Mouse (Mus musculus): ENCODE results near the gene Enox1.
"Not testable (repeated sequence)": the region's sequence is repeated elsewhere in the genome, so short reads cannot be mapped to it uniquely, and the experiment has no call there.

The Enox1 gene

DNA sequence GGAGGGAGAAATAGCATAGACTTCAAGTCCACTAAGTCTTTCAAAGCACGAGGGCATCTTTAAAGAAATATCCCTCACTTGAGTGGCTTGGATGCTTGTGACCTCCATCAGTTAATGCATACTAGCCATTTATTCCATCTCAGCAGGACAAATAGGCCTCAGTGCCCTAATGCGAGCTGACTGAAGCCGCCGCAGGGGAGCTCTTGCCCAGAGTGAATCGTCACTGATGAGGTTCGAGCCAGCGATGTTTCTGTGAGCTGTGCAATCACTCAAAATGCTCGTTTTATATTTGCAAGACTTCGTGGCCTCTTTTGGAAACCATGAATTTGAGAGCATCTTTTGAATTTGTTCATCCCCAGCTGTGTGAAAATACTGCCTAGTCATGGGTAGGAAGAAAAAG lies 372.6 kb downstream of the Enox1 start:
- DNase-seq = no peak

DNA sequence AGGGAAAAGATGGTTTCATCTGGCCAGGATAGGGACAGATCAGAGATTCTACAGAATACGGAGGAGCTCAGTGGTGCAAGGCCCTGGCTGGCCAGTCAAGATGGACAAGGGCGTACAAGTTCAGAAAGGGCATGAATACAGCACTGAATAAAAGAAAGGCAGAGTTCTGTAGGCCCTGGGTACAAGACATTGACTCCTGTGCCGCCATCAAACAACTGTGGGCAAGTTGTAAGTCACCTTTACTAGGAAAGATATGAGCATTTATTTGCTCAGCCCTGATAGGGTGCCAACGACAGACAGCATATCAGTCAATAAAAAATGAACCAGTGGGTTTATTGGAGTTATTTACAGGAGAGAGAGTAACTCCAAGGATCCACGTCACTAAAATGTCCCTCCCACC lies 373.1 kb downstream of the Enox1 start:
- DNase-seq = no peak

DNA sequence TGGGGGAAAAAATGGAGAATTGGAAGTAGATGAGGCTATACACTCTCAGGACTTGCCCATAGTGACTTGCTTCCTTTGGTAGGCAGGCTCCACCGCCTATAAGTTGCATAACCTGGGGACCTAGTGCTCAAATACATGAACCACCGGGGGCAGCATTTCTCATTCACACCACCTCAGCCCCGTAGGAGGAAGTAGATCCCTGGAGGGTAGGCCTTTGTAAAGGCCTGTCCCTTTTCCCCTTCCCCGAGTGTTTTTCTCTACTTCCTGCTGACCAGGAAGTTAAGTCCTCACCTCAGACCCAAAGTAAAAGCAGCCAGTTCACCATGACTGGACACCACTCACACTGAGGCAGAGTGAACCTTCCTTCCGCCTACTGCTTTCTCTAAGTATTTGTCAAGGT lies 377.1 kb downstream of the Enox1 start:
- DNase-seq = no peak

DNA sequence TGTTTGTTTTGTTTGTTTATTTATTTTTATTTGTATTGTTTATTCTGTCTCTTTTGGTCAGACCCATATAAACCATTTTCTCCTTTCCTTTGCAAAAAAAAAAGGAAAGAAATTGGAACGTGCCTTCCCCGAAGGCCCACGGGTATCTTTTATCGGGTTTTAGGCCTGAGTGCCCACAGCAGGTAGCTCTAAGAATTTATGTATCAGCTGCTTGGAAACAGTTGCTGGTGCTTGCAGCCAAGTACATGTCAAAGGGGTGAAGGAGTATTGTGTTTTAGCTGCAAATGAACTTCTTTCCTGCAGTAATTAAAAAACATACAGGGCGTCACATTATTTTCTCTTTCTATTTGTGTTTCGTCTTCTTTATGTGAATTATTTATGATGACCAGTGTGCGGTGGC lies 377.6 kb downstream of the Enox1 start:
- no peak for DNase-seq

DNA sequence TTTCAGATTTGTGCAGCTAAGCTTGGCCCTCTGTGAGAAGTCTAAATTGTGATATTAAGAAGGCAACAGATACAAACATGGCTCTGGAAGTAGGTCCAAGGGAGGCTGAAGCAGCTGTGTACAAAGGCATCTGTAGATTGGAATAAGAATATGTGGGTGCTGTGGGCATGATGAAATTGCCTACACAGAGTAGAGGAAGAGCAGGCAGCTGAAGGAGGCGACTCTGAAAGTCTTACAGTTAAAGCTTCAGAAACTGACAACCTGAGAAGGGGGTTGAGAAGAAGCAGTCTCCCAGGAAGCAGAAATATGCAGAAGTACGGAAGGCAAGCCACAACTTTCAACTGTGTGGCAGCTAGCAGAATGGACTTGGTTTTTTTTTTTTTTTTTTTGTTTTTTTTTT lies 380.0 kb downstream of the Enox1 start:
- DNase-seq = no peak

DNA sequence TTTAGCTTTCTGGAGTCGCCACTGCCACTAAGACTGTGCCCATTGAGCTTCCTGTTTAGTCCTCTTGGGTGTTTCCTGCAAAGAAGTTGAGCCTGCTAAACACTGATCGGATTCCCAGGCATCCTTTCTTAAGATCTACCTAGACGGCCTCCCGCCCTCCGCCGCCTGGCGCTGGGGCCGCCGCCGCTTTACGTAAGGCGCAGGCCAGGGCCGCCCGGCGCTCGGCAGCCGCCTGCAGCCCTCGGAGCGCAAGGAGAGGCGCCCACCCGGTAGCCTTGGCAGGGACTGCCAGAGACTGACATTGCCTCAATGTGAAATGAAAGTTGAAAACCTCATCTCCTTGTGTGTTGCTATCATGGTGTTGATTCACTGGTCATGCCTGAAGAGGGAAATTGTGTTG lies 383.0 kb downstream of the Enox1 start:
- DNase-seq = not testable (repeated sequence)

DNA sequence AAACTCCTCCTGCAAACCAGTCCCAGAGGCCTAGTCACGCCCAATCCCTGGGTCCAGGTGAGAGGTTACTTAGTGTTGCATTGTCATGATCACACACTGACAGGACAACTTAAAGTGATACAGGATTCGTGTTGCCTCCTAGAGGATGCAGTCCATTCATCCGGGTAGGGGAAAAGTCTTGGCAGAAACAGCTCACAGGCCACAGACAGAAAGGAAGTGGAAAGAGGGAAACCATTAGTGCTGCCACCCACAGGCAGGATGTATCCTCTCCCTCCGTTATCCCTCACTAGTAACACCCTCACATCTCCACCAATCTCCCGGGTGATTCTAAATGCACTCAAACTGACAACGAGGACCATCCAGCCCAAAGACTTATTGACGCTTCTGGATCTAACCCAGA lies 385.4 kb downstream of the Enox1 start:
- DNase-seq = no peak

DNA sequence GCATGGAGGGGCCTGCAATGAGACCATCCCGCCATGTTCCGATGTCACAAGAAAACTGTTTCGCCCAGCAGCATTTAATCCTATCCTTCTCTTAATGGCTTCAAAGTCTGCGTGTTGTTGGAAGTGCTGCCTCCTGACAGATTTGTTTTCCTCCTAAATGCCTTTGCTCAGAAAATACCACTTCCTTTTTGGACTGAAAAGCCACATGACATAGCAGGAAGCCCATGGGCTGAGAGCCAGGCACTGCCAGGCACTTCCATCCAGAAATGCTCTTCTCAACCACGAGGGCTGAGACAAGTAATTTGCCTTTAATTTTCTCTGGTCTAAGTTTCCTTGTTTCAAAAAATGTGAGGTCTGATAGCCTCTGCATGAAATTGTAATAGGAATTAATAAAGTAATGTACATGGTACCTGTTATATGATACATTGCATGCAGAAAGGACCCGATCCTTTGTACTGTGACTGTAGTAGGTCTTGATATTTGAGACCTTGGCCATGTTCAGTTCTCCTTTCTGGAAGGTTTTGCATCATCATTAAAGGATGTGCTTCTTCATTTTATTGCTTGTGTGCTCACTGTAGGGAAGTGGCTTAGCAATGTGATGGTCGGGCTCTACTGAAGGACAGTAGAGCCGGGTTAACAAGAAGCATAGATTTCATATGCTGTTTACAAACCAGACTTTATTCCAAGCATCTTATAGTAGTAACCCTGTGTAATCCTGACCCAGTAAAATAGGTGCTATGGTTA lies 390.1 kb downstream of the Enox1 start:
- peak; percentile 19 for DNase-seq

DNA sequence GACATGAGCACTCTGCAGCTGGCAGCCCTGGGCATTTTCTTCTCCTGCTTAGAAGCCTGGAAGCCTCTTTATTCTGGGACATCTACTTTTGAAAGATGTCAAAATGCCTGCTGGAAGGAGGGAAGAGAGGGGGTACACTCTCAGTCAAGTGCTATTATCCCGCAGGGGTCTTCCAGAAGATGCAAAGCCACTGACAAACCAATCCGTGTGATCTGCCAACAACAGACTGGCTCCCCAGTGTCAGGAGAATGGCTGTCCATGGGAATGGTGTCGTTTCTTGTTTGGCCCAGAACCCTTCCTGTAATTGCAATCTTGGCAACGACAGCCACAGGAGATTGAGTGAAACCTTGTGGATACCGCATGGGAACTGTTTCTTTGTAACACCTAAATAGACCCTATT lies 390.8 kb downstream of the Enox1 start:
- no peak for DNase-seq

DNA sequence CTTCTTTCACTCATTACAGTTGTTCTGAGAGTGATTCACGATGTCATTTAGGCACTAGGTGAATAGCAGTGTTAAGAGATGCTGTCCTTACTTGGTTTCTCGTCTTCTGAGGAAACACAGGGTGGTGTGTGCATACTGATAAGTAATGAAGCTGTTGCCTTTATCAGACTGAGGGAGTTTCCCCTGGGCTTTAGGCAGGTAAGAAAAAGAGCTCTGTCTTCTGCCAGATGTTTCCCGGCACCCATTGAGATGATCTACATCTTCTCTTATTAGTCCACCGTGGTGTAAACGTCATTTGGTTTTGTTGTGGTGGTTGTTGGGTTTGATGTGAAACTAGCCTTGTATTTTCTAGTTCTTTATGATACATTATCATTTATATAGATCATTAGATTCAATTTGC lies 392.4 kb downstream of the Enox1 start:
- no peak for DNase-seq

DNA sequence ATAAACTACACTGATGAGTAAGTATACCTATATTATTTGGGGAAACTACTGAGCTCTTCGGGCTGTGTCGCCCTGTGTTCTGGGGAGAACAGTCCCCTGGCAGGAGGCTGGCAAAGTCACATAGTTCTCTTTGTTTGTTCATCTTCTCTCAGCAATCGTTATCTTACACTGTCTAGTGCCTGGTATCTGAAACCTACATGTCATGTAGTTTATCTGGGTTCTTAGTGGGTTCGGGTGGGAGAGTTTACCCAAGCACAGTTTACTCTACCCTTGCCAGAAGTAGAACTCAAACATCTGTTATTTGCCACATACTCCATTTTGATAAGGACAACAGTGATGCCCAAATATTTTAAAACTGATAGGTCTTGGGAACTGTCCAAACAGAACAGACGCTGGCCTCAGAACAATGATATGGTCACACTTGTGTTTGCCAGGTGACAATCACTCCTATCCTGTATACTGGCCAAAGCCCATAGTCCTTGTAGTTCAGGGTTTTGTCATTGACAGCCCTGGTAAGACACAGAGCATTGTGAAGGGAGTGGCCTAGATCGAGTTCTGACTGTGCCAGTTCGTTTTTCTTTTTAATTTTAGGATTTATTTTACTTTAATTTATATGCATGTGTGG lies 401.0 kb downstream of the Enox1 start:
- no peak for DNase-seq

DNA sequence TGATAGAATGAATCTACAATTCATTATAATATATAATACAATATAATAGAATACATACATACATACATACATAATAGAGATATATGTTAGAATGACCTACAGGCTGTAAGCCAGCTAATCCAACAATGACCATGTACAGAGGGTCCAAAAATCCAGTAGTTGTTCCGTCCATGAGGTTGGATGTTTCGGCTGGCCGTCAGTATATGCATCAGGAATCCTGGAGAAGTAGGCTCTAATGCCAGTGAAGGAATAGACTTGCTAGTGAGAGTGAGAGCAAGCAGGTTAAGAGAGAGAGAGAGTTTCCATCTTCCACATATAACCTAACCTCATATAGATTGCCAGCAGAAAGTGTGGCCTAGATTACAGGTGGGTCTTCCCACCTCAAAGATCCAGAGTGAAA lies 402.3 kb downstream of the Enox1 start:
- no peak for DNase-seq

DNA sequence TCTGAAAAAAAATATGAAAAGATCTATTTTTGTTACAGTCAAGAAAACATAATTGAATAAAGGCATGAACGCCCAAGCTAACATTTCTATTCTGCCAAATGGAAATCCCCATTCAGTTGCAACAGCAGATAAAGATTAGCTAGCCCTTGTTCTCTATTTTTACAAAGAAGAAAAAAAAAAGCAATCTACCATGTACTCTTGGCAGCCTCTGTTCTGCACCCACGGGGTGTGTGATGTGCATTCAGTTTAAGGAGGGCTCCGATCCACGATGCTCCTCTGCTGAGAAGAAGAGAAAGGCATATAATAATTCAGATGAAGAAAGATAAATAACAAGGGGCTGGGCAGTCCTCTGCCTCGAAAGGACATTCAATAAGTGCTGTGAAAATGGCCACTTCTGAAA lies 403.2 kb downstream of the Enox1 start:
- DNase-seq = no peak

DNA sequence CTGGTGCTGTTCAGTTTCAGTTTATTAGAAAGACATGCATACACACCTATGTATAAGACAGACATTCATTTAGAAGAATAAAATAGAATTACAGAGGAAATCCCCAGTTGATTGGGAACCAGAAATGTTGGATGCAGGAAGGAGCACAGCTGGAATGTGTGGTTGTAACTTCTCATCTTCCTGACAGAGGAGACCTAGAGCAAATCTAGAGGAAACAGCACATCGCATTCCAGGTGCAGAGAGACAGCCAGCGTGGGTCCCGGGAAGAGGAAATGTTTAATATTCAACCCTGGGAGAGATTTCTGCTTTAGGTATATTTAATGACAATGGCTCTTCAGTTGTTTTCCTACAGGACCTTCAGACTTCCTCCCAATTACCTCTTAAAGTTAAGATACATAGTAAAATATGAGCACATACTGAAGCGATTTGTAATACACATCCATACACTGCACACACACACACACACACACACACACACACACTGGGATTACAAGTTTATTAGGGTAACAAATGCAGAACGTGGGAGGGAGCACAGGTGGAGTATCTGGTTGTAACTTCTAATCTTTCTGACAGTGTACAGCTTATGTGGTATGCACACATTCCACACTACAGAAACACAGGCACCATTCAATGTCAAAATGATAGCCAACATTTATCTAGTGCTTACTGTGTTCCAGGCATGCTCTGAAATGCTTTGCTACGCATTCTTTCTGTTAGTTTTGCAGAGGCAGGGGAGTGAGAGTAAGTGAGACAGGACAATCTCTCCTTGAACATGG lies 405.4 kb downstream of the Enox1 start:
- DNase-seq = no peak

DNA sequence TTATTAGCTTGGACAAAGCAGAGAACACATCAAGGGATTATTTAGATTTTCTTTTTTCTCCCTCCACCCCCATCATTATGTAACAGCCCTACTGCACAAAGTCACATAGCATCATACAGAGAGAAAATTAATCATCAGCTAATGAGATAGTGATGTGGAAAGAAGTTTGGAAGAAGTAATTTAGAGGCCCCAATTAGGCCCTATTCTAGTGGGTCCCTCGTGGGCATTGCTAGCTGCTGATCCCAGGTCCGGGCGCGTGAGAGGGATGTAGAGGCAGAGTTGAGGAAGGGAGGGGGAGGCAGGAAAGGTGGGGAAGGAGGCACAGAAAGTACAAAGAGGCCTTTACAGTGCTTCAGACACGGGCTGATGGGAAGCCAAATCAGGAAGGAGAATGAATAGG lies 407.4 kb downstream of the Enox1 start:
- no peak for DNase-seq

DNA sequence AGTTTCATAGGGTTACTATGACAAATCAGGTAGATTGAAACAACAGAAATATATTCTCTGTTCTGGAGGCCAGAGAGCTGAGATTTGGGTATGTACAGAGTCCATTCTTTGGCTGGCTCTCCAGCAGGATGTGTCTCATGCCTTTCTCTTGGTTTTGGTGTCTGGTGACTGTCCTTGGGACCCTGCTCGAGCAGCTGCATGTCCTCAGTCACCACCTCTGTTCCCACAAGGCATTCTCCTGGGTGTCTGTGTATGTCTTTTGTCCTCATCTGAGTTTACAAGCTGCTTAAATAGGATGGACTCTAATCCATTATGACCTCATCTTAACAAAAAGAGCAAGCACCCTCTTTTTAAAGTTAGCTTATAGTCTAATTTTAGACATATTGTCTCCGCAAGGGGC lies 410.6 kb downstream of the Enox1 start:
- DNase-seq = no peak

DNA sequence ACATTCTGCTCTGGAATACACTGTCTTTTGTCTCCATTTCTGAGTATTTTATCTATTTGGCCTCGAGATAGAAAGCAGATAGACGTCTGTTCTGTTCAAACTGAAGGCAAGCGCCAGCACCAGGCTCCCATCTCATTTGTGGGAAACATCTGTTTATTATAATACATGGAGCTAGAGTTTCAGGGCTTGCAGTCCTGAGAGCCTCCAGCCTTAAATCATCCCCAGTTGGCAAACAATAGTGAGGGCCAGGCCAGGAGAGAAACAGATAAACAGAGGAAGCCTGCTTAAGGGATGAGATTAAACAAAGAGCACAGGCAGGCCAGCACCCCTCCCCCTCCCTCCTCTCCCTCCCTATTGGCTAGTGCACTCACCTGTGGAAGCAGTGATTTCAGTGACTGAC lies 417.9 kb downstream of the Enox1 start:
- no peak for DNase-seq

DNA sequence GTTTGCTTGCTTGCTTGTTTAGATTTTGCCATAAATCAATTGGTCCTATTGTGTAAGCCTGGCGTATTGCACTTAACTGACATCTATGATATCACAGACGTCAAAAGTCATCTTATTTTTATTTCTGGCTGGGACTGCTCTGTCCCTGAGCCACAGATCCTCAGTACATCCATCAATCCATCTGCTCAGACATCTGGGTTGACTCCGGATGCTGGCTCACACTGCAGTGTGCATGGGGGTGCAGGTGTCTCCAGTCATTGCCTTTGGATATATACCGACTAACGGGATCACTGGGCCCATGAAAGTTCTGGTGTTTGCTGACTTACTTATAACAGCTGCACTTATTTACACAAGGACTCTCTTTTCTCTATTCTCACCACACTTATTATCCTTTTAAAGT lies 419.8 kb downstream of the Enox1 start:
- DNase-seq = no peak

DNA sequence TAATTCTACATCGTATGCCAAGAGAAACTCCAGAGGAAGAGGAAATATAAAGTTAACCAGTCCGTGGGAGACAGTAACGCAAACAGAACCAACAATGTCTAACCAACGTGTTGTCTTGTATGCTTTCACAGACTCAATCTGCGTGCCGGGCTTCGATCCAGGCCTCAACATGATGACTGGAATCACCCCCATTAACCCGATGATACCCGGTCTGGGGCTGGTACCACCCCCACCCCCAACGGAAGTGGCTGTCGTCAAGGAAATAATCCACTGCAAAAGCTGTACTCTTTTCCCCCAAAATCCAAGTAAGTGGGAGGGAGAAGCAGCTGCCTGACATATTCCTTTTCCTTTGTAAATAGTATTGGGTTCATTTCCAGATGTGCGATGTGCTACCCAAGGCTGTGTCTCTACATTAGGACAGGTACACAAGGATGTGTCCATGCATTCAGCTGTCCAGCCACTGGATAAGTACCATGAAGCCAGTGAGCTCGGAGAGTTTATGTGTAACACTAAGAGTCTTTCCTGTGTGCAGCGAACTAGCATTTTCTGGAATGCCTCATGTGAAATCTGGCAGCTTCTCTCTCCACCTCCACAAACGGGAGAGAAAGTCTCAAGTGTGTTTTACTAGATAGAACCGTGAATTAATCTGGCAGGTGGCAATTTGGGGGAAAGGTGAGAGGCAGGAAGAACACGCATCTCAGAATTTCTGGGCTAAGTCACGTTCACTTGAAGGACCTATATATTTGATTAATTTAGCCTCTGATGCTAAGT lies 421.1 kb downstream of the Enox1 start:
- DNase-seq = no peak

DNA sequence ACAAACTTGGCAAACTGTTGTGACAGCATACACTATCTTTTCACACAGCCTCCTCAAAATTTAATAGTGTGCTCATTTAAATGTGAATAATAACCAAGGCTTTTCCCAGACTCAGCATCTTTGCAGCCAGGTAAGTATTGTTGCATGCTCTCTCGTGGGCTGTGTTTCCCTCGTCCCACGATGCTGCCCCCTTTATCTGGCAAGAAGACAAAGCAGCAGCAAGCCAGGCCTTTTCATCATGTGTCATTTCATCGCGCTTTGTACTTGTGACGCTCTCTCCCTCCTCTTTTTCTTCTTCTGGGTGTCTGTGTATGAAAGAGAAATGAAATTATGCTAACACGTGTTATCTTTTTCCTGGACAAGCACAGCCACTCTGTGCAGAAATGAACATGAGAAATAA lies 421.8 kb downstream of the Enox1 start:
- no peak for DNase-seq

DNA sequence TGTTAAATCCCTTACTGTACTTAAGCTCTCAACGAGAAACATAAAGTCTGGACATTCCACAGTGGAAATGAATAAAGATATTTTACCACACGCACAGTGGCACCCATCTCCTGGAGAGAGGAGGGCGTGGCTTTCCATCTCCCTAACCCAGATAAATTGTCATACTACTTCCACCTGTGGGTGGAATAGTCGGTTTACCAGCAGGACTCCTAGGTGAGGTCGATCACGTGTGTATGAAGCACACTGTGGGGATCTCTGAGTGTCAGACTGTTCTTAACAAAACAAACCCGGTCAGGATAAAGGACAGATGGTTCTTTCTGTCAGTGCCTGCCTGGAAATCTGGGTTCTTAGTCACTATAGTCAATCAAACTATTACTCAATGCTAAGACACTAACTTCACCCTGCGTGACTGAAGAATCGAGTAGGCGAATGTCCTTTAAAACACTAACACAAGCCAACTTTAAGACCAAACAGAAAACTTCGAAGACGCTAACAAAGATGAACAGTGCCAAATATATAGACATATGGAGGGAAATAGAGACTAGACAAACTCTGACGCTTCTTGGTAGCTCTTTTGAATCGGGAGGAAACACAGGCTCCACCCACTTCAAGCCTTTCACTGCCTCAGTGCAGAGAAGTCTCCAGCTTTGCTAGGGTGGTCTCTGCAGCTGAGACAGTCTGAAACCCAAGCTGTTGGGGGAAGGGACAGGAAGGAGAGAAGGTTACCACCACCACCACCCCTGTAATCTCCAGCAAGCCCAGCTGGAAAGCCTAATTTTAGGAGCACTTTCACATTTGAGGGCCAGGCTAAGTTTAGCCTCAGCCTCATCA lies 423.8 kb downstream of the Enox1 start:
- DNase-seq = no peak

DNA sequence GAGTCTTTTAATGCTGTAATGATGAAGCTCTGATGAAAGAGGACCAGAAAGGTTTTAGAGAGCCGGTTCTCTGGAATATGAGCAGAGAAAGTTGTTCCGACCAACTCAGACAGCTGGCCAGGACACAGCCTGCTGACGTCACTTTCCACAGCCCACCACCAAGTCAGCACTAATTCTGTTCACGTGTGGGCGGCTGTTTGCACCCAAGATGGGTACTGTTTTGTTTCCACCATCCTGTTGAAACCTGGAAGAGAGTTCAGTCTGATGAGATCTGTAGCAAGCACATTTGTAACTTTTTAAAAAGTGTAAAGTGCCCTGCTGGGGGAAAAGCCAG lies 424.3 kb downstream of the Enox1 start:
- DNase-seq = no peak

DNA sequence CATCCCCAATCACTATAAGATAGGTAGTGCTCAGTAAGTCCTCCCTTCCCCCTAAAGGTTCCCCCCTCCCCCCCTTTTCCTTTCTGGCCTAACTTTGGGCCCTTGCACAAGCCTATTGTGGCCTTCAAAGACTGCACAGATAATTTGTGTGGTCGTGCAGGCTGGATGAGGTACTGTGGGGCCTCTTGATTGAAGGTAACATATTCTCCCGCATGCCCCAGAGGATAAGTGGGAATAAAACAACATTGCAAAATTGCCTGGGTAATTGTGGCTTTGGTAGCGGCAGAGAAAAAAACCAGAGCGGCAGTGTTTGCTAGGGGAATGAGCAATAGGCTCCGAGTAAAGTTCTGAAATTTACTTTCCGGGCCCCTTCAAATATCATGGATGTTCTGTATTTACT lies 425.1 kb downstream of the Enox1 start:
- no peak for DNase-seq
